Mouse (Mus musculus) lung, embryonic 16.5 days (tissue): ENCODE results near the gene Sit1. TPM values are rescaled to one million over a fixed set of nuclear protein-coding genes. Genes with fewer than 3 reads are reported as not detected.
A peak's percentile ranks its signal among the peaks of the same experiment; 100 is the strongest.

Source experiments
- ATAC-seq: fragments of 200-750 bp; cut with Nextera tagmentation; 2 replicates; pipeline ENCODE4 v1.8.0; 2017; ENCODE audit warnings: low read depth, mild to moderate bottlenecking, moderate library complexity
- H3K27ac ChIP-seq: fragments of 300-500 bp; sonication (generic); 2 replicates; pipeline ENCODE4 v1.5.1; 2014; ENCODE audit warnings: mild to moderate bottlenecking, control low read depth, low read length
- H3K27me3 ChIP-seq: fragments of 300-500 bp; sonication (generic); 2 replicates; pipeline ENCODE4 v1.6.1; 2014; ENCODE audit warnings: low read depth, low read length, mixed read lengths; ENCODE audit not compliant: control insufficient read depth, insufficient read depth
- H3K36me3 ChIP-seq: fragments of 300-500 bp; sonication (generic); 2 replicates; pipeline ENCODE4 v1.6.1; 2014; ENCODE audit warnings: low read length; ENCODE audit not compliant: control insufficient read depth, insufficient read depth
- H3K4me1 ChIP-seq: fragments of 300-500 bp; sonication (generic); replicated peaks from 2 replicates; pipeline ENCODE4 v1.6.1; 2014; ENCODE audit warnings: low read length, mixed read lengths; ENCODE audit not compliant: control insufficient read depth, insufficient read depth
- H3K4me2 ChIP-seq: fragments of 300-500 bp; sonication (generic); 2 replicates; pipeline ENCODE4 v1.6.1; 2014; ENCODE audit warnings: low read depth, low read length, control low read depth
- H3K4me3 ChIP-seq: fragments of 300-500 bp; sonication (generic); 2 replicates; pipeline ENCODE4 v1.5.1; 2014; ENCODE audit warnings: mild to moderate bottlenecking, low read length, control low read depth
- H3K9ac ChIP-seq: fragments of 300-500 bp; sonication (generic); 2 replicates; pipeline ENCODE4 v1.6.1; 2014; ENCODE audit warnings: low read length, control low read depth
- H3K9me3 ChIP-seq: fragments of 300-500 bp; sonication (generic); 2 replicates; pipeline ENCODE4 v1.6.1; 2016; ENCODE audit warnings: low read length; ENCODE audit not compliant: control insufficient read depth
- WGBS: fragments of 180-500 bp; shearing (Covaris S2); extraction: QIAGEN DNeasy Blood & Tissue Kit; methylation state at CpG from one replicate; pipeline ENCODE4 v1.1.7; 2014; 5-methylcytosine and 5-hydroxymethylcytosine counted together
- polyA plus RNA-seq: library from polyadenylated mRNA; unstranded; fragments of >200 nt; fragmentation: Nextera tagmentation; extraction: Ambion mirVana; gene quantifications from 2 replicates; pipeline ENCODE4 v1.2.1, GENCODE M21; 2015

The Sit1 gene
- polyA plus RNA-seq, 1 experiment from 2014 or later: 0.25 TPM

GRCm38 (mm10) chr4:43513791-43514190, 30.3 kb upstream of the Sit1 start:
- 56% methylated on average over 4 of the region's 4 CpGs for WGBS

GRCm38 (mm10) chr4:43513300-43513699, 29.8 kb upstream of the Sit1 start:
- ATAC-seq: no peak
- WGBS: 72% methylated on average over 4 of the region's 4 CpGs
- peaks cover 3% of the 10 kb centered on the region; the same call in 1 of the 2 replicates for H3K4me1 ChIP-seq

More at GRCm38 (mm10) chr4:43513791-43514190, 30.3 kb upstream of the Sit1 start:
- Histone ChIP-seq H3K9me3 (no peaks in the 10 kb centered on the region), H3K4me3 (no peak overlapping the region), H3K27me3 (peaks cover under 1% of the 10 kb centered on the region; the same call in 1 of the 2 replicates), H3K4me2 (no peak overlapping the region), H3K9ac (no peak overlapping the region), H3K36me3 (no peaks in the 10 kb centered on the region), H3K27ac (no peak overlapping the region), H3K4me1 (peaks cover under 1% of the 10 kb centered on the region; the same call in 1 of the 2 replicates)
- ATAC-seq: no peak

GRCm38 (mm10) chr4:43512653-43513052, 29.1 kb upstream of the Sit1 start:
- Histone ChIP-seq H3K9me3 (no peaks in the 10 kb centered on the region), H3K9ac (no peak overlapping the region), H3K4me3 (no peak overlapping the region), H3K36me3 (no peaks in the 10 kb centered on the region), H3K4me2 (no peak overlapping the region), H3K4me1 (peaks cover 8% of the 10 kb centered on the region), H3K27ac (no peak overlapping the region), H3K27me3 (no peaks in the 10 kb centered on the region)
- WGBS: 53% methylated on average over 7 of the region's 7 CpGs
- no peak for ATAC-seq

More at GRCm38 (mm10) chr4:43513300-43513699, 29.8 kb upstream of the Sit1 start:
- Histone ChIP-seq H3K9me3 (no peaks in the 10 kb centered on the region), H3K27ac (no peak overlapping the region), H3K4me3 (no peak overlapping the region), H3K4me2 (no peak overlapping the region), H3K36me3 (no peaks in the 10 kb centered on the region), H3K9ac (no peak overlapping the region), H3K27me3 (no peaks in the 10 kb centered on the region)

- Histone ChIP-seq H3K4me2 (no peak overlapping the region), H3K27ac (no peak overlapping the region), H3K27me3 (no peaks in the 10 kb centered on the region), H3K36me3 (no peaks in the 10 kb centered on the region), H3K9me3 (no peaks in the 10 kb centered on the region), H3K4me3 (no peak overlapping the region), H3K9ac (no peak overlapping the region), H3K4me1 (peaks cover 10% of the 10 kb centered on the region)
- 68% methylated on average over 18 of the region's 19 CpGs for WGBS
- ATAC-seq: no peak
Observed at GRCm38 (mm10) chr4:43511675-43512454, 28.3 kb upstream of the Sit1 start.

GRCm38 (mm10) chr4:43509109-43509508, 25.6 kb upstream of the Sit1 start:
- ATAC-seq: no peak
- 39% methylated on average over 9 of the region's 9 CpGs for WGBS
- no peaks in the 10 kb centered on the region for H3K9me3 ChIP-seq
- H3K9ac ChIP-seq: peak overlapping the region; percentile 73
- H3K27ac ChIP-seq: no peak overlapping the region
- H3K4me2 ChIP-seq: peak overlapping the region; percentile 85
- H3K27me3 ChIP-seq: no peaks in the 10 kb centered on the region
- H3K36me3 ChIP-seq: no peaks in the 10 kb centered on the region
- peak overlapping the region; percentile 56 for H3K4me3 ChIP-seq
- H3K4me1 ChIP-seq: peaks cover 10% of the 10 kb centered on the region

GRCm38 (mm10) chr4:43508666-43508997, 25.1 kb upstream of the Sit1 start:
- H3K4me1 ChIP-seq: peaks cover 10% of the 10 kb centered on the region
- no peaks in the 10 kb centered on the region for H3K27me3 ChIP-seq
- no peaks in the 10 kb centered on the region for H3K36me3 ChIP-seq
- peak overlapping the region; percentile 73 for H3K9ac ChIP-seq
- 1% methylated on average over 13 of the region's 13 CpGs for WGBS
- H3K4me2 ChIP-seq: peak overlapping the region; percentile 85
- no peaks in the 10 kb centered on the region for H3K9me3 ChIP-seq
- ATAC-seq: peak; percentile 88
- peak overlapping the region; percentile 56 for H3K4me3 ChIP-seq
- H3K27ac ChIP-seq: peak overlapping the region; percentile 33; the same call in 1 of the 2 replicates

- Histone ChIP-seq H3K9me3 (no peaks in the 10 kb centered on the region), H3K27me3 (no peaks in the 10 kb centered on the region), H3K4me1 (peaks cover 10% of the 10 kb centered on the region), H3K4me2 (peak overlapping the region; percentile 85), H3K36me3 (no peaks in the 10 kb centered on the region), H3K27ac (peak overlapping the region; percentile 33; the same call in 1 of the 2 replicates), H3K9ac (peak overlapping the region; percentile 73), H3K4me3 (peak overlapping the region; percentile 56)
- peak; percentile 77 for ATAC-seq
- WGBS: 3% methylated on average over 22 of the region's 22 CpGs
Observed at GRCm38 (mm10) chr4:43507938-43508665, 24.6 kb upstream of the Sit1 start.

GRCm38 (mm10) chr4:43506536-43507185, 23.1 kb upstream of the Sit1 start, which contains the start of gene Car9:
Car9 (plus strand) TSS chr4:43506966.
- WGBS: 47% methylated on average over 9 of the region's 9 CpGs
- Histone ChIP-seq H3K27ac (no peak within 1 kb of the TSS), H3K36me3 (no peaks in the 10 kb centered on the region), H3K4me2 (peak within 1 kb of the TSS; percentile 85), H3K9ac (peak within 1 kb of the TSS; percentile 73), H3K4me1 (peaks cover 10% of the 10 kb centered on the region), H3K27me3 (no peaks in the 10 kb centered on the region), H3K4me3 (peak within 1 kb of the TSS; percentile 56), H3K9me3 (no peaks in the 10 kb centered on the region)
- no peak for ATAC-seq

GRCm38 (mm10) chr4:43506074-43506473, 22.5 kb upstream of the Sit1 start:
- Histone ChIP-seq H3K4me2 (no peak overlapping the region), H3K4me3 (no peak overlapping the region), H3K27me3 (no peaks in the 10 kb centered on the region), H3K4me1 (peaks cover 13% of the 10 kb centered on the region), H3K36me3 (no peaks in the 10 kb centered on the region), H3K9me3 (no peaks in the 10 kb centered on the region), H3K27ac (no peak overlapping the region), H3K9ac (no peak overlapping the region)
- WGBS: 64% methylated on average over 8 of the region's 8 CpGs
- no peak for ATAC-seq
